Mouse (Mus musculus) 3T3-L1 (cell line): ENCODE results near the gene Mdh1b.

ENCODE experiments used
- DNase-seq: peaks from one replicate; pipeline ENCODE4 v3.0.0-alpha.2; 2015; ENCODE audit warnings: low read depth, low spot score

Gene Mdh1b

GRCm38 (mm10) chr1:63730240-63730771, at the start of gene Mdh1b, which contains the start of gene Fastkd2:
Gene Mdh1b, minus strand, starts transcription at chr1:63730318.
Gene Fastkd2, plus strand, starts transcription at chr1:63730614.
- DNase-seq = peak; percentile 96

- DNase-seq = peak; percentile 99
These were observed 46.9 kb upstream of the Mdh1b start for GRCm38 (mm10) chr1:63776902-63777630.

- peak; percentile 93 for DNase-seq
These were observed 46.3 kb upstream of the Mdh1b start for GRCm38 (mm10) chr1:63776396-63776795.

- DNase-seq = no peak
These were observed 40.2 kb upstream of the Mdh1b start for GRCm38 (mm10) chr1:63770309-63770708.

GRCm38 (mm10) chr1:63769167-63769566, 39.0 kb upstream of the Mdh1b start, which contains the start of gene 4933402D24Rik:
Gene 4933402D24Rik, minus strand, starts transcription at chr1:63769267.
- DNase-seq = no peak

GRCm38 (mm10) chr1:63768112-63768511, 38.0 kb upstream of the Mdh1b start:
- DNase-seq = peak; percentile 97

- DNase-seq = no peak
These were observed 34.3 kb upstream of the Mdh1b start for GRCm38 (mm10) chr1:63764395-63764794.

GRCm38 (mm10) chr1:63763881-63764386, 33.8 kb upstream of the Mdh1b start:
- DNase-seq = no peak

- peak; percentile 79 for DNase-seq
These were observed 33.1 kb upstream of the Mdh1b start for GRCm38 (mm10) chr1:63763212-63763694.

- peak; percentile 62 for DNase-seq
These were observed 25.9 kb upstream of the Mdh1b start for GRCm38 (mm10) chr1:63756005-63756404.

- DNase-seq = no peak
These were observed 322 bp downstream of the Mdh1b start for GRCm38 (mm10) chr1:63729796-63730195.

- DNase-seq = no peak
These were observed 10.0 kb downstream of the Mdh1b start for GRCm38 (mm10) chr1:63720161-63720560.

GRCm38 (mm10) chr1:63708876-63709275, 21.2 kb downstream of the Mdh1b start:
- peak; percentile 43 for DNase-seq

- DNase-seq = peak; percentile 66
These were observed 24.4 kb downstream of the Mdh1b start for GRCm38 (mm10) chr1:63705733-63706132.

- no peak for DNase-seq
These were observed 33.3 kb downstream of the Mdh1b start for GRCm38 (mm10) chr1:63696861-63697260.

GRCm38 (mm10) chr1:63686827-63687226, 43.3 kb downstream of the Mdh1b start, which contains the start of gene Dytn:
Gene Dytn, minus strand, starts transcription at chr1:63686927.
- no peak for DNase-seq

GRCm38 (mm10) chr1:63675975-63676374, 54.1 kb downstream of the Mdh1b start:
- no peak for DNase-seq

GRCm38 (mm10) chr1:63668852-63669160, 61.3 kb downstream of the Mdh1b start:
- DNase-seq = peak; percentile 84

- DNase-seq = no peak
These were observed 61.9 kb downstream of the Mdh1b start for GRCm38 (mm10) chr1:63667949-63668851.

GRCm38 (mm10) chr1:63667201-63667948, 62.7 kb downstream of the Mdh1b start:
- no peak for DNase-seq

- no peak for DNase-seq
These were observed 64.0 kb downstream of the Mdh1b start for GRCm38 (mm10) chr1:63666089-63666488.
